Mouse (Mus musculus): ENCODE measurements around the gene Olfr1512. TPM values are rescaled to one million over a fixed set of nuclear protein-coding genes. Genes with fewer than 3 reads are reported as not detected.
A peak's percentile ranks its signal among the peaks of the same experiment; 100 is the strongest.
"Not testable (repeated sequence)": the region's sequence is repeated elsewhere in the genome, so short reads cannot be mapped to it uniquely, and the experiment has no call there.

The Olfr1512 gene
- total RNA-seq (2021), result not detected
- long read RNA-seq, experiment 1, result 0 reads
- long read RNA-seq, experiment 2, result 0 reads

DNA sequence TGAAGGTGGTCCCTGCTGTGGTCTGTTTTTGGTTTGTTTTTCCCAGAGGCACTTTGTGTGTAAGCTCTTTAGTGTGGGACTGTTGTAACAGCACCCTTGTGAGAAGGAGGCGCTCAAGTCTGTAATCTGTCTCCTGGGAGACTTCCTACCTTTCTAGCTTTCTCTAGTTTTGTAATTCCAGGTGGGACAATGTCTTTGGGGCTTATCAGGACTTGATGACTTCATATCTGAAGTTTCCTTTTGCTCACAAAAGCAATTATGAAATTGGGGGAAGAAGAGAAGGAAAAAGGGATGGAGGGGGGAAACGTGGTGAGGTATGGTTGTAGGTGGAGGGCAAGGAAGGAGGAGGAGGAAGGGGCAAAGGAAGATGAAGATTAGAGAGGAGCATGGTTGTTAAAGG is at the start of gene Olfr1512:
Olfr1512 (minus strand) TSS at position 101 of the 400 bp plus-strand sequence.
- no peak for DNase-seq (ENCODE audit: low spot score in 2 of 2)

DNA sequence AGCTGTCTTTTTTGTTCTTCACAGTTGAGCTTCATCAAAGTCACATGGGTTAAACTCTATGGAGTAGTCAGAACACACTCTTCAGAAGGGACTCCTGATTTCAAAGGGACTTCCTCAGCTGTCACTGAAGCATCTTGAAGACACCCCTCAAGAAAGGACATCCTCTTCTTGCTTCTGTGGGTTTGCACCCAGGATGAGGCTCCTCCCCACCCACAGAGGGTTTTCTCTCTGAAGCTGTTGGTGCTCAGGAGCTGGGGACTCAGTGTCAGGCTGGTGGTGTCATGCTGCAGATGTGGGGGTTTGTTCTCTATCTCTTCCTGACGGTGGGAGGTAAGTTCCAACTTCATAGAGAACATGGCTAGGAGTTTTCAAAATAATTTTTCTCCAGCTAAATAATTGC is 48.7 kb upstream of the Olfr1512 start:
- no peak for DNase-seq (ENCODE audit: low spot score in 2 of 2)

DNA sequence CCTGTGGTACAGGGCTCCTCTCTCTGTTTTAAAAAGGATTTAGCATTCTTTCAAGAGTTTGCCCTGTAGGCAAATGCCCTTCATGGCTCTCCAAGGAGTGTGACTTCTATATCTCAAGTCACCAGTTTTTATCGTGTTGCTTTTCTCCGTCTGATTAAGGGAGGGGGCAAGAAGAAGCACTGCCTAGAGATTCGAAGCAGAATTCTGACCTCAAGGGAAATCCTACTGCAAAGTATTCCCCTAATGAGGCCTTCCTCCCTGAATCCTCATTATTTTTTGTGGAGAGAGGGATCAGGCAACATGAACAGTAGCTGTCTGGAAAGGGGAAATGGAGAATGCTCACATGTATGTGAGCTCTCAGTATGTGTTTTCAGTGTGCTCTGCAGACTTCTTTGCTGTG is 35.3 kb upstream of the Olfr1512 start, which contains the start of gene Olfr1510:
Olfr1510 (minus strand) TSS at position 101 of the 400 bp plus-strand sequence.
- DNase-seq (ENCODE audit: low spot score in 2 of 2), result no peak

DNA sequence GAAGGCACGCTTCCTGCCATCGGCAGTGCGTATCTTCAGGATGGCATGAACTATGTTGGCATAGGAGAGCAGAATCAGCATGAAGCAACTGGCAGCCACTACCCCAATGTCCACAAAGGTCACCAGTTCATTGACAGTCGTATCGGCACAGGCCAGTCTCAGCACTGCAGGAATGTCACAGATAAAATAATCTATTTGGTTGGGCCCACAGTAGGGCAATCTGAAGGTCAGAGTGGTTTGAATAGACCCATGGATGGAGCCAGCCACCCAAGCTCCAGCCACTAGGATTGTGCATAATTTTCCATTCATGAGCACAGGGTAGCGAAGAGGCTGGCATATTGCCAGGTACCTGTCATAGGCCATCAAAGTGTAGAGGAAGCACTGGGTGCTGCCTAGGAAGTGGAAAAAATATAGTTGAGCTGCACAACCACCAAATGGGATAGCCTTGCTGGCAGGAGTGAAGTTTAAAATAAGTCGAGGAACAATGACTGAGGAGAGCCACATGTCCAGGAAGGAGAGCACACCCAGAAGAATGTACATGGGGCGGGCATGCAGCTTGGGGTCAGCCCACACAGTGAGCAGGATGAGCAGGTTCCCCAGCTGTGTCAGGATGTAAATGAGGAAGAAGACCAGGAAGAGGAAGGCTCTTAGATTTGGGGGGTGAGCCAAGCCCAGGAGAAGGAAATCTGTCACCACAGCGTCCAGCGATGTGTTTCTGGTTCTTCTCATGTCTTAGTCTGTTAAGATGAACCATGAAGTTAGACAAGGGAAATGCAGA is 31.4 kb upstream of the Olfr1512 start:
- not testable (repeated sequence) for DNase-seq (ENCODE audit: low spot score in 2 of 2)

DNA sequence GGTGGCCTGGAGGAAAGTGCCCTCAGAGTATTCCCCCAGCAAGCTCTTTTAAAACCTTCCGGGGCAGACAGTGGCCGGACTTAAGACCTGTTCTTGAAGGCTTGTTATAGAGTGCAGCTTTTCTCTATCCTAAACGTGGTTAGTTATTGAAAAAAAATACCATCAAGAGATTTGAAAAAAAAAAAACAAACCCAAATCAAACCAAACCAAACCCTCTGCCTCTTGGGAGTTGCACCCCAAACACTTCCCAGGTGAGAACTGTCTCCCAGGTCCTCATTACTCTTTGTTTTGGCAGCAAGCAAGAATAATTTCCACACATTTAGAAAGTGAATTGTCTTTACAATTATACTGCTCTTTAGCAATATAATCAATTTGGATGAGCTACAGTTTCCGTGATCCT is 18.3 kb upstream of the Olfr1512 start, which contains the start of gene Olfr1511:
Olfr1511 (minus strand) TSS at position 101 of the 400 bp plus-strand sequence.
- no peak for DNase-seq (ENCODE audit: low spot score in 2 of 2)

DNA sequence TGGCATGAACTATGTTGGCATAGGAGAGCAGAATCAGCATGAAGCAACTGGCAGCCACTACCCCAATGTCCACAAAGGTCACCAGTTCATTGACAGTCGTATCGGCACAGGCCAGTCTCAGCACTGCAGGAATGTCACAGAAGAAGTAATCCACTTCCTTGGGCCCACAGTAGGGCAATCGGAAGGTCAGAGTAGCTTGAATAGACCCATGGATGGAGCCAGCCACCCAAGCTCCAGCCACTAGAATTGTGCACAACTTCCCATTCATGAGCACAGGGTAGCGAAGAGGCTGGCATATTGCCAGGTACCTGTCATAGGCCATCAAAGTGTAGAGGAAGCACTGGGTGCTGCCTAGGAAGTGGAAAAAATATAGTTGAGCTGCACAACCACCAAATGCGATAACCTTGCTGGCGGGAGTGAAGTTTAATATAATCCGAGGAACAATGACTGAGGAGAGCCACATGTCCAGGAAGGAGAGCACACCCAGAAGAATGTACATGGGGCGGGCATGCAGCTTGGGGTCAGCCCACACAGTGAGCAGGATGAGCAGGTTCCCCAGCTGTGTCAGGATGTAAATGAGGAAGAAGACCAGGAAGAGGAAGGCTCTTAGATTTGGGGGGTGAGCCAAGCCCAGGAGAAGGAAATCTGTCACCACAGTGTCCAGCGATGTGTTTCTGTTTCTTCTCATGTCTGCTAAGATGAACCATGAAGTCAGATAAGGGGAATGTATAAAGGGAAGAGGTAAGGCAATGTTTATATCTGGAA is 11.3 kb upstream of the Olfr1512 start:
- DNase-seq (ENCODE audit: low spot score in 2 of 2), result not testable (repeated sequence)

DNA sequence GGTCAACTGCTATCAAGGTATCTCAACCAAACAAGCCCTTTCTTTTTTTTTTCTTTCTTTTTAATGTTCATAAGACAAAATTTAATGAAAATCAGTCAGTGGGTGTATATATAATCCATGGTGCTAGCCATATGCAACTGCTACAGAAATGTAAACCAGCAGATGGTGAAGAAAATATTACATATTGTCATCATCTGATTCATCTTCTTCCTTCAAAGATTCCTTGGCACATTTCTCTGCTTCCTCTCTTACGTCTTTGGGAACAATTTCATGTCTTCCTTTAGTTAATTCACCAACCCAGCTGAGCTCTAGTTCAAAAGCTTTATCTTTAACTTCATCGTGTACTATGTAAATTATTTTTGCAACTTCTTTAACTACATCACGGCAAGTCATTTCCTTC is 10.2 kb downstream of the Olfr1512 start:
- no peak for DNase-seq (ENCODE audit: low spot score in 2 of 2)

DNA sequence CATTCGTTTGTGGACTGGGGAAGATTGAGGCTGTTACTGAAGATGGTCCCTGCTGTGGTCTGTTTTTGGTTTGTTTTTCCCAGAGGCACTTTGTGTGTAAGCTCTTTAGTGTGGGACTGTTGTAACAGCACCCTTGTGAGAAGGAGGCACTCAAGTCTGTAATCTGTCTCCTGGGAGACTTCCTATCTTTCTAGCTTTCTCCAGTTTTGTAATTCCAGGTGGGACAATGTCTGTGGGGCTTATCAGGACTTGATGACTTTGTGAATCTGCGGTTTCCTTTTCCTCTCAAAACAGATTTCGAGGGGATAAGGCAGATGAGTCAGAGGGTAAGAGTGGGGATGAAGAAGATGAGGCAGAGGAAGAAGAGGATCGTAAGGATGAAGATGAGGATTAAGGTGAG is 22.7 kb downstream of the Olfr1512 start, which contains the start of gene Olfr1513:
Olfr1513 (minus strand) TSS at position 101 of the 400 bp plus-strand sequence.
- no peak for DNase-seq (ENCODE audit: low spot score in 2 of 2)

DNA sequence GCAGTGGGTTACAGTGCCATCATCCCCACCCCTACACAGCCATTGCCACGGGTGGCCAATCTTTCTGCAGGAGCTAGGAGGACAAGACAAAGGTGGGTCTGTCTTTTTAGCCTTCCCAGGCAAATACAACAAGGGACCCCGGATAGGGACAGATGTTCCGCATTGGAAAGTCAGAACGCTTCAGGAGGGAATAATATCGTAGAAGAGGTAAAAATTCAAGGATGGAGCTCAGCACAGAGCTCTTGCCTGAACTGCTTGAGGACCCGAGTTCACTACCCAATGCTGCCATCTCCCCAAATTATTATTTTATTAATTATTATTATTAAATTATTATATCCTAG is 39.5 kb downstream of the Olfr1512 start:
- no peak for DNase-seq (ENCODE audit: low spot score in 2 of 2)

DNA sequence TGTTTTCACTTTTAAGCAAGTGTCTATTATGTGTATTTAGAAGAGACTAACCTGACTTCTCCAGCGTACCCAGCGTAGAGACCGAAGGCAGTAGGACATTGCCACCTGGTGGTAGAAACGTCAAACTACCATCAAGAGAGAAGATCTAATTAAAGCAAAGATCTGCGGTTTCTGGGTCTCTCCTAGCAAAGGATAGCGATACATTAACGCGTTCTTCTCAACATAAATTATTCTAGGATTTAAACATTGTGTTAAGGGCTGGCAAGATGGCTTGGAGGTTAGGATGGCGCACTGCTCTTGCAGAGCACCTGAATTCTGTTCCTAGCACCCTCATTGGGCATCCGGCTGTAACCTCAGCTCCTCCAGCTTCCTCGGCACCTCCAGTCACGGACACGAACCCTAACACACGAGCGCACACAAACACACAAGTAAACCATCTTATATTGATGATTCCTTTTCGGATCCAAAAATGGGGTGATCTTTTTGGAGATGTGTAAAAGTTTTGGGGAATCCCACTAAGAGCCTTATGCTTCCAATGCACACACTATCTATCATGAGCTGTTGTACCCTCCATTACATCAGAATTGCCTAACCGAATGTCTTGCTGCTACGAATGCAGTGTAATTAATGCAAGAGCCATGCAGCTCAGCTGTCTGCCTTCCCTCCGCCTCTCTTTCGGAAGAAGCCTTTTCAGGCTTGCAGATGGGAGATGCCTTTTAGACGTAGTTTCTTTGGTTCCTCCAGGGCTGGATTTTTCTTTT is 40.0 kb downstream of the Olfr1512 start:
- peak in 1 of 2 experiments; percentile 59 for DNase-seq (ENCODE audit: low spot score in 2 of 2)

DNA sequence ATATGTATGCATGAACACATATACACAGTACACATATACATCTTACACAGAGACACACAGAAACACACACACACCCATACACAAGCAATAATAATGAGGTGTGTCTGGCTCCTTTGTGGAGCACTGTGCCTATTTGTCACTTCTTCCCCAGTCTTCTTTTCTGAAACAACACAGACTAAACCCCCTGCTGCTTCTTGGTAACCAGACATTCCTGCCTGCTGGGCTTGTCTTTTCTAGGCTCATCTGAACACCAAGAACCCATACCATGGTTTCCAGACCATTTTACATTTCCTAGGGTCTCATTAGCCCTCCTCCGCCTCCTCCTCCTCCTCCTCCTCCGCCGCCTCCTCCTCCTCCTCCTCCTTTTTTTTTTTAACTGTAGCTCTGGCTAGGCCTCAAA is 46.8 kb downstream of the Olfr1512 start:
- no peak for DNase-seq (ENCODE audit: low spot score in 2 of 2)

DNA sequence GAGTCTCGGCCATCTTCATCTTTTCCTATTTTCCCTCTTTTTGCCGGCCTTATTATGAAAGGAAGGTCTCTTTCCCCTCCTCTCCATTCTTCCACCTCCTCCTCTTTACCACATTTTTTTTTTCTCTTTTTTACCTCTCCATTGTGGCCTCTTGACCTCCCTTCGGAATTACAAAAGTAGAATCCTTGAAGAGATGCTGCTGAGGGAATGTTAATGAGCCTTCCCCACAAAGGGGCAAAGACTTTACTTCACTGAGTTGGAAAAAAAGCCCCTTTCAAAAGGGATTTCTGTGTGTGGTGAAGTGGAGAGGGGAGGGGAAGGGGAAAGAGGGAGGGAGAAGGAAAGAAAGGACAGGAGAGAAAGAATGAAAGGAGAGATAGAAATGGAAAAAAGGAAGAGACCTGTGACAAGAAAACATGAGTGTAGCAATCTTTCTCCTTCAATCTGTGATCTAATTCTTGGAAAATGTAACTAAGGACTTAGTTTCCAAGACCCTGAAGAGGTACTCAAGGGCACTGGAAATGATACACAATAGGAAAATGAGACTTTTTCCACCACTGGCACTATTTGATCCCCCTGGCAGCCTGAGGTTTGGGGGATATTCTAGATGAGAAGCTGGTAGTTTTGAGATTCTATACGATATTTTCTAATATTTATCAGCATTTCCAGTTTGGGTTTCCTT is 47.8 kb downstream of the Olfr1512 start:
- no peak for DNase-seq (ENCODE audit: low spot score in 2 of 2)

DNA sequence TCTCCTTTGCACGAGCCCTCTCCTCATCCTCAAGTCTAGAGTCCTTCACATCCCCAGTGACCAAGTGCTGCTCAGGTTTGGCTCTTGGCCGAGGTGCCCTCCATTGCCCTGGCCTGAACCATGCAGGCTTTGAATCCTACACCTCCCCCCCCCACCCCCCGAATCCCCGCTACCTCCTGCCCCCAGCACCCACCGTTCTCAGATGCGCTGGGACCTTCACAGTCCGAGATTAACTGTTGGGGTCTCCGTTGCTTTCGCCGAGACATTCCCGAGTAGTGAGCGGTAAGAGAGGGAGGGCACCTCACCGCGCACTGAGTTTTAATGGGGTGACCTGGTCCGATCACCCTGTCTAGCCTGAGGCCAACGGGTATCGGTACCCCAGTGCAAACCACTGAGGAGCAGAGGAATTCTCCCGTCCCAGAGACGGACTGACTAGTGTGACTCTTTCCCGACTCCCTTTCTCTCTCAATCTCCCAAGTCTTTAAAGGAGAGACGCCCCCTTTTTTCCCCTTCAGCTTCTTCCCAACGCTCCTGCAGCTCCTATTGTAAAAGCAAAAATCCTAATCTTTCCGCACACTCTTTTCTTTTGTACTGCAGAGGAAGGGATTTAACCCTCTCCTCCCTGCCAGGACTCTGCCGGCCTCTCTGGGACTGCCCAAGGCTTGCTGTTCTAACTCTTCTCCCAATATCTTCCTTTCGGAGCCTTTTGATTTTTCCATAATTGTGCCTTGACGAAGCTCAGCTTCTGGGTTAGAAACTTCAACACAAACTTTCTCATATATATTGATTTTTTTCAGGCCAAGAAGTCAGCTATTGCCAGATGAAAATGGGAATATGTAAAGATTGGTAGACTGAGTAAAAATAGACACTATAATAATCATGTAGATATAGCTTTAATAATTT is 50.8 kb downstream of the Olfr1512 start, which contains the start of gene Sall2:
Sall2 (minus strand) TSS at position 853 of the 903 bp plus-strand sequence.
- DNase-seq (ENCODE audit: low spot score in 2 of 2), result no peak

DNA sequence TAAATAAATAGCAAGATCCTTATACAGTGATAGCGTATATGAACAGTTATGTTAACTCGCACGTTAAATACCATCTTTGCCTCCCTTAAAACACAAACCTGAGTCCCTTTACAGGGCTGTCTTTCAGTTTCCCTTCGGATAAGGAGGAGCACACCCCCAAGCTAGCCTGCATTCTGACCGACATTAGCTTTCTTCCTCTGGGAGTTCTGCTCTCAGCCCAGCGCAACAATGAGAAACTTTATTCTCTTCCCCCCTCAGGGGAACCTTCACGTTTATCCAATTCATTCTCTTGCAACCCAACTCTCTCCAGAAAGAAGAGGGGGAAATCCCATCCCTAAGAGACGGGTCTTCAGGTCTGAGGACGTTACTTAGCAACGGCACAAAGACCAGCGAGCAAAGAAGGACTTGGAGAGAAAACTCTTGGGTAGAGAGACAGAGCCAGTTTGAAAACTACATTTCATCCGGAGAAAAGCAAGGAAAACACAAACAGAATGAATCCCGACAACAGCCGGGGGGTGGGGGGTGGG is 51.5 kb downstream of the Olfr1512 start:
- no peak for DNase-seq (ENCODE audit: low spot score in 2 of 2)

DNA sequence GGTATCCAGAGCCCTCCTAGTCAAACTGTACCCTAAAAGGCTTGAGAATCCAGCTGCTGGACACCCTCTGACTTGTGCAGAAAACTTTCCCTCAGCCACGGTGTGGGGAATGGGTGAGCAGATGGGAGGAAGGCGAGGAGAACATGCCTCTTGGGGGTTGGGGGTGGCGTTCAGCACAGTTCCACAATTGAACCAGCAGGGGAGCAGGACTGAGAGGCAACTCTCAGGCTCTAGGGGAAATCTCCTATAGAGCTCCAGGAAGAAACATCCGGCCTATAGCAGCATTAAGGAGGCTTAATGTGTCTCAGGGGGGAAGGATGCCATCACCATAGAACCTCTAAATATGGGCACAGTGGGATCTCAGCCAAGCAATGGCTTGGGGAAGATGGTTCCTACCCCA is 53.1 kb downstream of the Olfr1512 start:
- no peak for DNase-seq (ENCODE audit: low spot score in 2 of 2)

Measured in gastrocnemius, postnatal 4 days (tissue).